Mouse (Mus musculus): ENCODE results near the gene Rab5b.

Gene Rab5b

GRCm38 (mm10) chr10:128699611-128700010 is 3.5 kb upstream of the Rab5b start:
- DNase-seq (ENCODE audit: low spot score in 2 of 2), result no peak

- DNase-seq (ENCODE audit: low spot score in 2 of 2), result no peak
Observed at GRCm38 (mm10) chr10:128699006-128699405, 2.9 kb upstream of the Rab5b start.

GRCm38 (mm10) chr10:128697072-128697725 is 1.1 kb upstream of the Rab5b start:
- DNase-seq (ENCODE audit: low spot score in 2 of 2), result no peak

GRCm38 (mm10) chr10:128695411-128695991 is 563 bp downstream of the Rab5b start:
- DNase-seq (ENCODE audit: low spot score in 2 of 2), result no peak

- no peak for DNase-seq (ENCODE audit: low spot score in 2 of 2)
Observed at GRCm38 (mm10) chr10:128674469-128675008, 21.5 kb downstream of the Rab5b start.

- peak; percentile 77 to 89 for DNase-seq (ENCODE audit: low spot score in 2 of 2)
Observed at GRCm38 (mm10) chr10:128673763-128674468, 22.1 kb downstream of the Rab5b start, which contains the start of gene Suox. Suox (minus strand) TSS chr10:128674073.

GRCm38 (mm10) chr10:128671148-128671547 is 24.9 kb downstream of the Rab5b start:
- no peak for DNase-seq (ENCODE audit: low spot score in 2 of 2)

- DNase-seq (ENCODE audit: low spot score in 2 of 2), result peak; percentile 59 to 80
Observed at GRCm38 (mm10) chr10:128668790-128669672, 27.0 kb downstream of the Rab5b start.

GRCm38 (mm10) chr10:128665806-128666205 is 30.3 kb downstream of the Rab5b start:
- DNase-seq (ENCODE audit: low spot score in 2 of 2), result no peak

- DNase-seq (ENCODE audit: low spot score in 2 of 2), result no peak
Observed at GRCm38 (mm10) chr10:128665307-128665706, 30.8 kb downstream of the Rab5b start.

GRCm38 (mm10) chr10:128664808-128665207 is 31.3 kb downstream of the Rab5b start:
- no peak for DNase-seq (ENCODE audit: low spot score in 2 of 2)

- no peak for DNase-seq (ENCODE audit: low spot score in 2 of 2)
Observed at GRCm38 (mm10) chr10:128663441-128664220, 32.4 kb downstream of the Rab5b start.

- DNase-seq (ENCODE audit: low spot score in 2 of 2), result no peak
Observed at GRCm38 (mm10) chr10:128662465-128662864, 33.6 kb downstream of the Rab5b start.

GRCm38 (mm10) chr10:128659490-128659889 is 36.6 kb downstream of the Rab5b start:
- DNase-seq (ENCODE audit: low spot score in 2 of 2), result no peak

GRCm38 (mm10) chr10:128657844-128658243 is 38.2 kb downstream of the Rab5b start:
- DNase-seq (ENCODE audit: low spot score in 2 of 2), result no peak

- no peak for DNase-seq (ENCODE audit: low spot score in 2 of 2)
Observed at GRCm38 (mm10) chr10:128656731-128657130, 39.3 kb downstream of the Rab5b start.

GRCm38 (mm10) chr10:128655254-128655653 is 40.8 kb downstream of the Rab5b start:
- DNase-seq (ENCODE audit: low spot score in 2 of 2), result no peak

- DNase-seq (ENCODE audit: low spot score in 2 of 2), result no peak
Observed at GRCm38 (mm10) chr10:128653866-128654265, 42.2 kb downstream of the Rab5b start.

- DNase-seq (ENCODE audit: low spot score in 2 of 2), result no peak
Observed at GRCm38 (mm10) chr10:128646139-128647089, 49.6 kb downstream of the Rab5b start.

Data from spleen, postnatal 4 days (tissue).